Mouse (Mus musculus) midbrain, embryonic 14.5 days (tissue): ENCODE data around the gene Srprb. TPM values are rescaled to one million over a fixed set of nuclear protein-coding genes. Genes with fewer than 3 reads are reported as not detected.

ENCODE experiments used
- ATAC-seq: fragments of 200-750 bp; cut with Nextera tagmentation; 2 replicates; pipeline ENCODE4 v1.8.0; 2017; ENCODE audit warnings: moderate number of reproducible peaks, moderate library complexity; ENCODE audit not compliant: low FRiP score, low TSS enrichment
- DNase-seq: peaks from one replicate; pipeline ENCODE4 v3.0.0-alpha.2; 2015
- H3K27ac ChIP-seq: fragments of 300-500 bp; sonication (generic); replicated peaks from 2 replicates; pipeline ENCODE4 v1.5.1; 2014; ENCODE audit warnings: mild to moderate bottlenecking, low read depth, low read length, moderate library complexity
- H3K27me3 ChIP-seq: fragments of 300-500 bp; sonication (generic); 2 replicates; pipeline ENCODE4 v1.6.1; 2014; ENCODE audit warnings: low read length, control low read depth, mixed read lengths; ENCODE audit not compliant: control insufficient read depth, insufficient read depth
- H3K36me3 ChIP-seq: fragments of 300-500 bp; sonication (generic); 2 replicates; pipeline ENCODE4 v1.6.1; 2014; ENCODE audit warnings: low read length, control low read depth; ENCODE audit not compliant: control insufficient read depth, insufficient read depth
- H3K4me1 ChIP-seq: fragments of 300-500 bp; sonication (generic); 2 replicates; pipeline ENCODE4 v1.6.1; 2014; ENCODE audit warnings: mild to moderate bottlenecking, antibody characterized with exemption, low read length, control low read depth; ENCODE audit not compliant: control insufficient read depth, insufficient read depth
- H3K4me2 ChIP-seq: fragments of 300-500 bp; sonication (generic); 2 replicates; pipeline ENCODE4 v1.6.1; 2014; ENCODE audit warnings: mild to moderate bottlenecking, low read length, moderate library complexity
- H3K4me3 ChIP-seq: fragments of 300-500 bp; sonication (generic); replicated peaks from 2 replicates; pipeline ENCODE4 v1.5.1; 2014; ENCODE audit warnings: low read depth, low read length
- H3K9ac ChIP-seq: fragments of 300-500 bp; sonication (generic); replicated peaks from 2 replicates; pipeline ENCODE4 v1.6.1; 2014; ENCODE audit warnings: mild to moderate bottlenecking, low read length, moderate library complexity
- H3K9me3 ChIP-seq: fragments of 300-500 bp; sonication (generic); 2 replicates; pipeline ENCODE4 v1.6.1; 2016; ENCODE audit warnings: low read length, control low read depth, mixed read lengths; ENCODE audit not compliant: control insufficient read depth
- WGBS: fragments of 180-500 bp; shearing (Covaris S2); extraction: QIAGEN DNeasy Blood & Tissue Kit; methylation state at CpG from one replicate; pipeline ENCODE4 v1.1.7; 2014; 5-methylcytosine and 5-hydroxymethylcytosine counted together
- polyA plus RNA-seq: library from polyadenylated mRNA; unstranded; fragments of >200 nt; fragmentation: Nextera tagmentation; extraction: Ambion mirVana; gene quantifications from 2 replicates; pipeline ENCODE4 v1.2.1, GENCODE M21; 2014

The Srprb gene
- polyA plus RNA-seq, 1 experiment from 2014 or later = 55.4 TPM

GRCm38 (mm10) chr9:103143881-103144280, 58.1 kb downstream of the Srprb start:
- Histone ChIP-seq H3K9me3 (no peaks in the 10 kb centered on the region), H3K9ac (no peak overlapping the region), H3K4me1 (peaks cover 49% of the 10 kb centered on the region), H3K27me3 (no peaks in the 10 kb centered on the region), H3K36me3 (peaks cover 22% of the 10 kb centered on the region; the same call in 1 of the 2 replicates), H3K27ac (peak overlapping the region; percentile 14; the same call in 1 of the 2 replicates), H3K4me2 (no peak overlapping the region), H3K4me3 (no peak overlapping the region)
- 70% methylated on average over 4 of the region's 4 CpGs for WGBS
- ATAC-seq (no peak), DNase-seq (no peak)

DNA sequence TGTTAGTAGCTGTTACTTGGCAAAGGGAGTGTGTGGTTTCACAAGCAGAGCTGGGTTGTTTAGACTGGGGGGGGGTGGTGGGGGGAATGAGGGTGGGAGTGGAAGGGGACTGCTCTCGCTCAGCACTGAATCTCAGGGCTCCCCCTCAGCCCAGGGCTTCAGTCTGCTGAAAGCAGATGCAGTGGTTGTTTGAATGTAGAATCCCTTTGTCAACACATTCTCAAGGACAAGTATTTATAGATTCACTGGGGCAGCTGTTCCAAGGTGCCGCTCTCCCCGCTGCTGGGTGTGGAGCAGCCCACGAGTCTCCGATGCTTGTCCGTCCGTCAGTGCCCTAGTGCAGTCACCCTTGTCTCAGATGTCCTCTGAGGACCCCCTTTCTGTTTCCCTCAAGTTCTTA, 60.7 kb downstream of the Srprb start:
- no peak overlapping the region for H3K9ac ChIP-seq
- WGBS = 85% methylated on average over 7 of the region's 7 CpGs
- H3K36me3 ChIP-seq = peaks cover 22% of the 10 kb centered on the region; the same call in 1 of the 2 replicates
- no peak overlapping the region for H3K4me3 ChIP-seq
- no peaks in the 10 kb centered on the region for H3K9me3 ChIP-seq
- H3K27me3 ChIP-seq = no peaks in the 10 kb centered on the region
- DNase-seq (no peak), ATAC-seq (no peak)
- H3K4me1 ChIP-seq = peaks cover 39% of the 10 kb centered on the region
- no peak overlapping the region for H3K4me2 ChIP-seq
- H3K27ac ChIP-seq = no peak overlapping the region

DNA sequence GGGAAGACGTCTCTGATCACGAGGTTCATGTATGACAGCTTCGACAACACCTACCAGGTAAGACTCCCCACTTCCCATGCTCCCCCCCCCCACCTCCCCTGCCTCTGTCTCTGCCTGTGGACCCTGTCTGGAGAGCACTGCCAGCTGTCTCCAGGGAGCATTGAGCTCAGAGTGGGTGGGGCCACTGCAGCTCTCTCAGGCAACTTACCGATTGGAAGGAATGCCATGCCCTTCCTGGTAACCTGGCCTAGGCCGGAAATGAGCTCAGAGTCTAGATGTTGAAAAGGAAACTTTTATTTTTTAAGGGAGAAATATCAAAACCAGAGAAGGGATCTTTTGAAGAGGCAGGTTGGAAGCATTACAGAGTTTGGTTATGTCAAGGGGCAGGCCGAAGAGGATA, 61.6 kb downstream of the Srprb start:
- H3K4me1 ChIP-seq = peaks cover 30% of the 10 kb centered on the region

DNA sequence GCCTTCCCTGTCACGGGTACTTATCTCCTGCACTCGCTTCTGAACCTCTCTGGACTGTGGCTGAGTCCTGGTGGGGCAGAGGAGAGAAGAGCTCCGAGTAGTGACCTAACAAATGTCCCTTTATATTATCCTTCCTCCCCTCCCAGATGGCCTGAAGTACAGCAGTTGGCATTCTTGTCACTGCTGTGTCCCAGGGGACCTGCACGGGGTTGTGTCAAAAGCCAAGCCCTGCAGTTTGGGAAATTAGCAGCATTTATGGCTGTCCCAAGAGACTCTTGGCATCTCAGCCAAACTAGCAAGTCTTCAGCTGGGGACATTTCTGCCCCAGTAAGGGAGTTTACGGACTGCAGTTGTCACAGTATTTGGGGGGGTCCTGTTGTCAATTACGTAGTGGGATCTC, 62.5 kb downstream of the Srprb start:
- H3K27me3 ChIP-seq = no peaks in the 10 kb centered on the region
- 68% methylated on average over 6 of the region's 6 CpGs for WGBS
- peaks cover 32% of the 10 kb centered on the region for H3K4me1 ChIP-seq
- no peak overlapping the region for H3K4me2 ChIP-seq
- no peak overlapping the region for H3K4me3 ChIP-seq
- H3K9me3 ChIP-seq = no peaks in the 10 kb centered on the region
- H3K36me3 ChIP-seq = peaks cover 22% of the 10 kb centered on the region; the same call in 1 of the 2 replicates
- DNase-seq (no peak), ATAC-seq (no peak)
- no peak overlapping the region for H3K9ac ChIP-seq
- no peak overlapping the region for H3K27ac ChIP-seq

More for the DNA sequence above, 61.6 kb downstream of the Srprb start:
- DNase-seq (no peak), ATAC-seq (no peak)
- Histone ChIP-seq H3K9ac (no peak overlapping the region), H3K27me3 (no peaks in the 10 kb centered on the region), H3K27ac (no peak overlapping the region), H3K4me2 (no peak overlapping the region), H3K36me3 (peaks cover 22% of the 10 kb centered on the region; the same call in 1 of the 2 replicates), H3K9me3 (no peaks in the 10 kb centered on the region), H3K4me3 (no peak overlapping the region)
- 85% methylated on average over 6 of the region's 6 CpGs for WGBS

Other genes starting within 250 kb of the Srprb start
- 0.88 and 1.5 TPM in 2 replicates for gene Slco2a1, start 213.4 kb downstream of the Srprb start, polyA plus RNA-seq
- gene Rab6b, start 90.3 kb downstream of the Srprb start, polyA plus RNA-seq = 64.2 and 93.4 TPM in 2 replicates
- 0.16 and 3.5 TPM in 2 replicates for gene Gm20425, start 28.2 kb upstream of the Srprb start, polyA plus RNA-seq
- 16.7 and 30.6 TPM in 2 replicates for gene Trf, start 28.3 kb upstream of the Srprb start, polyA plus RNA-seq
- 0.14 TPM in 1 of 2 replicates, not detected in the other for gene 1300017J02Rik, start 102.9 kb upstream of the Srprb start, polyA plus RNA-seq
- gene Topbp1, start 103.1 kb upstream of the Srprb start, polyA plus RNA-seq = 16.4 and 23.8 TPM in 2 replicates
- 62.0 and 76.0 TPM in 2 replicates for gene Cdv3, start 163.7 kb upstream of the Srprb start, polyA plus RNA-seq